Mouse (Mus musculus) olfactory bulb, adult 2 months (tissue): ENCODE measurements around the gene Mfng.
A peak's percentile ranks its signal among the peaks of the same experiment; 100 is the strongest.

Source experiments
- CTCF ChIP-seq: fragments of 200-500 bp; IDR thresholded peaks from 2 replicates; pipeline ENCODE4 v1.5.1; 2012; ENCODE audit warnings: low read depth, mild to moderate bottlenecking, low read length, moderate library complexity; ENCODE audit not compliant: insufficient read depth
- POLR2A ChIP-seq: fragments of 200-500 bp; IDR thresholded peaks from 2 replicates; pipeline ENCODE4 v1.6.1; 2012; ENCODE audit warnings: mild to moderate bottlenecking, low read depth, low read length, moderate library complexity; ENCODE audit not compliant: insufficient read depth

DNA sequence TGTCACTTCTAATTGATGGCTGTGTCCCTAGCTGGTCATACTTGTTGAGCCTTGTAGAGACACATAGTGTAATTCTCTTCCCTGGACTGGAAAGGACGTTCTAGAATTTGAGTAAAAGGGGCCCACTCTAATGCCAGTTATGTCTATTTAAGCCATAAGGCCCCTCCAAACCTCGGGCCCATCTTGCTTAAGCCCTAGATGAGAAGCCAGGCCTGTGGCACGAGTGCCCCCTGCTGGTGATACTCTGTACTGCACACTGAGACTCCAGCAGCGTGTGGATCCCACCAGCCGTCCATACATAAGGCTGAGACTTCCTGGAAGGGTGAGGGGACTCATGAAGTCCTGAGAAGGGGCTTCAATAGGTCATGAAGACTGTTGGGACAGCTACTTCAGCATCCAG is 29.1 kb downstream of the Mfng start:
- TF ChIP-seq CTCF (peak; percentile 94), POLR2A (no peak)
